Mouse (Mus musculus): ENCODE data around the gene Tex44. TPM values are rescaled to one million over a fixed set of nuclear protein-coding genes. Genes with fewer than 3 reads are reported as not detected.

Tex44 gene
- polyA plus RNA-seq, 1 experiment from 2014 or later: 0.11 TPM

DNA sequence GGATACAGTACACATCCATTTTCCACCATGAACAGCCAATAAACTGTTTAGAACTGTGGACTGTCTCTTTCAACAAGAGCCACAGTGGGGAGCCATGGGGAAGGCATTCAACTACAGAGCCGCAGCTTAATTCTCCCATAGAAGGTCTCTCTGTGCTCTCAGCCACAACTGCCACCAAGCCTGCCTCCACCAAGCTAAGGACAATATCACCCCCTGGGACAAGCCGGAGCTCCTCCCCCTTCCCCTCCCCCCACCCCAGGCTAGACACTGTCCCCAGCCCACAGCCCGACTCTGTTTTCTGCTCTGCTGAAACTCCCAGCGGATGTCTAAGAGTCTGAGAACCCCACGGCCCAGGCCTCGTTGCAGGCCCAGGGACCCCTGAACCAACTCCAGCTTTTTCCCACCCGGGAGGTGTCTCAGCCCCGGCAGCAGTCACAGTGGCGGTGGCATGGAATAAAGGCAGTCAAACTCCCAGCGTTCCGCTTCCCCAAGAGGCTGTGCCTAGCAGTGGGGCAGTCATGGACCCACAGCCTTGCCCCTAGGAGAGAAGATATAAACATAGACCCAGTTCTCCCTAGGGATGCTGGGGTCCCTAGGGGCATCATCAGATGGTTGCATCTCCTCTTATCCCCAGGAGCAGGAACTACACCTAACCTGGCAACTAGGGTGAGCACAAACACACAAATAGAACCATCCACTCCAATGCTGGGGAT, 1.1 kb upstream of the Tex44 start:
- Histone ChIP-seq H3K9me3 (replicated peaks) (no peaks in the 10 kb centered on the region), H3K27me3 (ENCODE audit: low read depth, poor library complexity, severe bottlenecking) (no peaks in the 10 kb centered on the region), H3K27ac (replicated peaks) (peak overlapping the region; percentile 89), H3K4me3 (peak overlapping the region; percentile 37), H3K36me3 (no peaks in the 10 kb centered on the region), H3K4me1 (peaks cover 36% of the 10 kb centered on the region)
- DNase-seq (ENCODE audit: low spot score): peak; percentile 60
- 15% methylated on average over 11 of the region's 11 CpGs for WGBS

DNA sequence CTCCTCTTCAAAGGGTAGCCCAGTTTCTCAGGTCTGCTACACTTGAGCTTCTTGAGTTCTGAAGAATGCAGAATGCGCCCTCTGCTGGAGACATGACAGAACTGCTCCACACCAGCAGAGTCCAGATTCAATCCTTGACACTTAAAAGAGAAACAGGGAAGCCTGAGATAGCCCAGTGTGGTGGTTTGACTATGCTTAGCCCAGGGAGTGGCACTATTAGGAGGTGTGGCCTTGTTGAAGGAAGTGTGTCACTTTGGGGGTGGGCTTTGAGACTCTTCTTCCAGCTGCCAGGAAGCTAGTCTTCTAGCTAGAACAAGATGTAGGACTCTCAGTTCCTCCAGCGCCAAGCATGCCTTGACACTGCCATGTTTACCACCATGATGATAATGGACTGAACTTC, 3.9 kb downstream of the Tex44 start:
- 43% methylated on average over 2 of the region's 2 CpGs for WGBS
- H3K4me3 ChIP-seq: no peak overlapping the region
- no peak overlapping the region for H3K27ac ChIP-seq (replicated peaks)
- DNase-seq (ENCODE audit: low spot score): peak; percentile 77
- H3K27me3 ChIP-seq (ENCODE audit: low read depth, poor library complexity, severe bottlenecking): no peaks in the 10 kb centered on the region
- no peaks in the 10 kb centered on the region for H3K9me3 ChIP-seq (replicated peaks)
- H3K4me1 ChIP-seq: peaks cover 36% of the 10 kb centered on the region
- no peaks in the 10 kb centered on the region for H3K36me3 ChIP-seq

DNA sequence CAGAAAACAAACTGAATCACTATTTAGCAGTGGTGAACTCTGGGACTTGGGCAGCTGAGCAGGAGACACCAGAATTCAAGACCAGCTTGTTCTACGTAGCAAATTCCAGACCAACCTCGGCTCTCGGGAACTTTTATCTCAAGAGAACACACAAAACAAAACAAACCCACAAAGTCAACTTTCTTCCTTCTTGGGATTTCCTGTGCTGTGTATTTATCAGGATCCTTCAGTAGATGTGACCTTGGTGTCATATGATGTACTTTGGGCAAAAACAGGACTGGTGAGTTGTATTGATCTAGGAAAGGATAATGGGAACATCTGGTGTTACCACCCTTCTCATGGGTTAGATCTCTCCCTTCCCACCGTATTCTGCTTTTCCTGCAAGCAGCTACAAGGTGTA, 6.6 kb downstream of the Tex44 start:
- no peak overlapping the region for H3K4me3 ChIP-seq
- H3K36me3 ChIP-seq: no peaks in the 10 kb centered on the region
- peak overlapping the region; percentile 99 for H3K27ac ChIP-seq (replicated peaks)
- WGBS: 90% methylated on average over 4 of the region's 4 CpGs
- H3K27me3 ChIP-seq (ENCODE audit: low read depth, poor library complexity, severe bottlenecking): no peaks in the 10 kb centered on the region
- peaks cover 52% of the 10 kb centered on the region for H3K4me1 ChIP-seq
- no peak for DNase-seq (ENCODE audit: low spot score)
- no peaks in the 10 kb centered on the region for H3K9me3 ChIP-seq (replicated peaks)

DNA sequence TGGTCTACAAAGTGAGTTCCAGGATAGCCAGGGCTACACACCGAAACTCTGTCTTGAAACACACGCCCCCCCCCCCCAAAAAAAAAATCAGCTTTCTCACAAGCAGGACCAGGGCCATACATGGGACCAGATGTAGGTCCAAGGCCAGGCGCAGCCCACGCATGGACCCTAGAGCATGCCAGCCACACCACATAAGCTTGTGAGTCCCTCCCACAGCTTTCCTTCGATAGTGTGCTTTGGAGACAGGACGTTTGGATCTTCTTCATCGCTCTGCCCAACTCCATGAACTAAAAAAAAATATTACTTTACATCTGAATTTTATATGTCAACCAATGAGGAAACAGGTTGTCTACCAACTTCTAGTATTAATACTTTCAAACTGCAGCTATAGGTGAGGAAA, 7.2 kb downstream of the Tex44 start:
- WGBS: 79% methylated on average over 7 of the region's 7 CpGs
- H3K36me3 ChIP-seq: no peaks in the 10 kb centered on the region
- peak overlapping the region; percentile 99 for H3K27ac ChIP-seq (replicated peaks)
- no peaks in the 10 kb centered on the region for H3K9me3 ChIP-seq (replicated peaks)
- peaks cover 58% of the 10 kb centered on the region for H3K4me1 ChIP-seq
- H3K4me3 ChIP-seq: peak overlapping the region; percentile 57
- DNase-seq (ENCODE audit: low spot score): no peak
- no peaks in the 10 kb centered on the region for H3K27me3 ChIP-seq (ENCODE audit: low read depth, poor library complexity, severe bottlenecking)

DNA sequence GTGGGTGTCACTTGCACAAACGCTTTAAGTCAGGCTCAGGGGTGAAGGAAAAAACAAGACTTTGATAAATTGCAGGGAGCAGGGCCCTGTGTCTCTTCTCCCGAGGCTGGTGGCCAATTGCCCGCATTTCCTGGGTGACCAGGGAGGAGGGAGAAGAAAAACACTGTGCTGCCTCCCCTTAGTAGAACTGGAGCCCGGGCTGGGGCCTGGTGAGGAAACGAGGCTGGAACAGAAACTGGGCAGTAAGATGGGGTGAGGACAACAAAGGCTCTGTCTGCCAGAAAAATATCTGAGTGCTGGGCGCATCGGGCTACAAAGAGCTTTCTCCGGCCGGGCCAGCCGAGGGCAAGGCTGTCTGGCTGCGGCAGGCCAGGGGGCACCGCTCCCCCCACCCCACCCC, 7.9 kb downstream of the Tex44 start:
- no peak for DNase-seq (ENCODE audit: low spot score)
- WGBS: 2% methylated on average over 12 of the region's 12 CpGs

DNA sequence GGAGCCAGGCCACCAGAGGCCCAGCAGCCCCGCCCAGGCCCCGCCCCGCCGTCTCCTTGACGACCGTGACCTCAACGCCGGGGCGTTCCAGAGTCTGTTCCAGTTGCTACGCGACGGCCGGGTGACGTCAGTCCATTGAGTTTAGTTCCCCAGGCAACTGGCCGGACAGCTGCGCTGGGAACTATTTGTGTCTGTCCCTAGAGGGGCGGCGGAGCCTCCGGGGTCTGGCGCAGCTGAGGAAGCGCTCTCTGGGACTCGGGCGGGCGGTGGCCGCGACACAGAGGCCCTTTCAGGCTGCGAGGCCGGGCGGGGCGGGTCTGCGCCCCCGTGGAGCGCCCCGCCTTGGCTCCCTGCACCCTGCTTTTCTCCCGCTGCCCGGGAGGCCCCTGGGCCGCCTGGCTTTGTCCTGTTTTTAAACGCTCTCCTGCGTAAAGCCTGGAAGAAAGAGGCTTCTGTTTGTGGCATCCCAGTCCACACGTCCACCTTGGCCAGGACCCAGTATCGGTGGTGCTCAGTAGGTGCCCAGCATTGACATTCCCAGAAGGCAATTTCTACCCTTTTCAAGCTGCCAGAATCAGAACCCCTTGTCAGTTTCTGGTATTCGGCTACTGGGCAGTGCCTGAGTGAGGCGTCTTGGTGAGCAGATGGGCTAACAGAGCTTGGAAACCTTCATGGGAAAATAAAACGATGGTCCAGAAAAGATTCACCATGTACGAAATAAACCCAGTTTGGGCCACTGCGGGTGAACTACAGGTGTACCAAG, 8.5 kb downstream of the Tex44 start:
- Histone ChIP-seq H3K36me3 (no peaks in the 10 kb centered on the region), H3K27me3 (ENCODE audit: low read depth, poor library complexity, severe bottlenecking) (peaks cover 3% of the 10 kb centered on the region; the same call in 1 of the 2 replicates), H3K9me3 (replicated peaks) (no peaks in the 10 kb centered on the region), H3K4me1 (peaks cover 60% of the 10 kb centered on the region), H3K4me3 (peak overlapping the region; percentile 57), H3K27ac (replicated peaks) (peak overlapping the region; percentile 99)
- WGBS: 4% methylated on average over 46 of the region's 46 CpGs
- DNase-seq (ENCODE audit: low spot score): peak; percentile 100

More for the DNA sequence above, 7.9 kb downstream of the Tex44 start:
- Histone ChIP-seq H3K9me3 (replicated peaks) (no peaks in the 10 kb centered on the region), H3K36me3 (no peaks in the 10 kb centered on the region), H3K27ac (replicated peaks) (peak overlapping the region; percentile 99), H3K4me1 (peaks cover 60% of the 10 kb centered on the region), H3K4me3 (peak overlapping the region; percentile 57), H3K27me3 (ENCODE audit: low read depth, poor library complexity, severe bottlenecking) (no peaks in the 10 kb centered on the region; the same call in 1 of the 2 replicates)

DNA sequence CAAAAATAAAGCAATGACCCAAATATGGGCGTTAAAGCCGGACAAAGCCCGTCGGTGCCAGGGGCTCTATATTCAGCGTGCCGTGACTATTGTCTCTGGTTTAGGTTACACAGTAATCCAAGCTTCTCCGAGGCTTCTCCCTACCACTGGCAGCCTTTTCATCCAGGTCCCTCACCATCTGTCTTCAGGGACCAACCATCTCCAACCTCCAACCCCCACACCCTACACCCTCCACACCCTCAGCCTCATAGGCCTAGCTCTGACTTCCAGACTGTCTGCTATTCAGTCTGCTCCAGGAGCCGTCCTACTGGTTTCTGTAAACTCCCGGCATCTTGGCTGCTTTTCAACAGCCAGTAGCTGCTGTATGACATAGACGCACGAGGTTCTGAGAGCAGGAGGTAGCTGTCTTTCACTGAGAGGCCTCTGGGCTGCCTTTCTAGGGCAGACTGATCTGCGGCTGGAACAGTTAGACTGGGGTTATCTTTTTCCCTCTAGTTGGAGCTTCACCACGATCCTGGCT, 9.2 kb downstream of the Tex44 start:
- peak overlapping the region; percentile 99 for H3K27ac ChIP-seq (replicated peaks)
- DNase-seq (ENCODE audit: low spot score): peak; percentile 57
- peaks cover 62% of the 10 kb centered on the region for H3K4me1 ChIP-seq
- H3K36me3 ChIP-seq: no peaks in the 10 kb centered on the region
- WGBS: 32% methylated on average over 13 of the region's 13 CpGs
- H3K9me3 ChIP-seq (replicated peaks): no peaks in the 10 kb centered on the region
- H3K4me3 ChIP-seq: peak overlapping the region; percentile 57
- H3K27me3 ChIP-seq (ENCODE audit: low read depth, poor library complexity, severe bottlenecking): peaks cover 6% of the 10 kb centered on the region; the same call in 1 of the 2 replicates

DNA sequence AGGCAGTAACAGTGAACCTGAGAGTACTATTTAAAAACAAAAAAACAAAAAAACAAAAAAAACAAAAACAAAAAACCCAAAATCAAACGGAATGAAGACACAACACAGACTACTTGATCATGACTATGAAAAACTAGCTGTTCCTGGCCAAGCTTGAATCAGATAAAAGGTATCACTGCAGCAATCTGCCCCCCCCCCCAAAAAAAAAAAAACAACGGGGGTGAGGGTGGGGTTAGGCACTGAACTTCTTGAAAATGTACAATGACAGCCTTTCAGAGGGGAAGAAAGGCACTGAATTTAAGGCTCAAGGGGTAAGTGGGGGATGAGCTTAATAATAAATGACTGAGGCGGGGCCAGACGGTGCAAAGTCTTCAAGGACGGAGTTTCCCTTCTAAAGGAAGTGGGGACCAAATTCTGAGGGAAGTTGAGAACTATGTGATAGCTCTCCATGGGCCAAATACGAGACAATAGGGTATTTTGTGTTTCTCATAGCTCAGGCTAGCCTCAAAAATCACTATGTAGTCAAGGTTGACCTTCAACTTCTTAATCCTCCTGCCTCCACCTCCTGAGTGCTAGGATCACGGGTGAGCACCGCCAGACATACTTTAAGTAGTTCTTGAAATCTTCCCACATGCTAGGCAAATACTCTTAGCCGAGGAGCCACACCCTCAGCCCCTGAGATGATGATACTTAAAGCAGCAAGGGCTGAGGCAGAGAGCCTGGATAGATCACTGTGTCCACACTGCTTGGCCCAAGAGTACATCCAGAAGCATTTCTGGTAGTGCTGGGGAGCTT, 11.3 kb downstream of the Tex44 start:
- H3K4me3 ChIP-seq: no peak overlapping the region
- DNase-seq (ENCODE audit: low spot score): no peak
- H3K36me3 ChIP-seq: no peaks in the 10 kb centered on the region
- H3K9me3 ChIP-seq (replicated peaks): no peaks in the 10 kb centered on the region
- peaks cover 83% of the 10 kb centered on the region for H3K4me1 ChIP-seq
- H3K27me3 ChIP-seq (ENCODE audit: low read depth, poor library complexity, severe bottlenecking): peaks cover 6% of the 10 kb centered on the region; the same call in 1 of the 2 replicates
- peak overlapping the region; percentile 99 for H3K27ac ChIP-seq (replicated peaks)
- WGBS: 74% methylated on average over 9 of the region's 9 CpGs

DNA sequence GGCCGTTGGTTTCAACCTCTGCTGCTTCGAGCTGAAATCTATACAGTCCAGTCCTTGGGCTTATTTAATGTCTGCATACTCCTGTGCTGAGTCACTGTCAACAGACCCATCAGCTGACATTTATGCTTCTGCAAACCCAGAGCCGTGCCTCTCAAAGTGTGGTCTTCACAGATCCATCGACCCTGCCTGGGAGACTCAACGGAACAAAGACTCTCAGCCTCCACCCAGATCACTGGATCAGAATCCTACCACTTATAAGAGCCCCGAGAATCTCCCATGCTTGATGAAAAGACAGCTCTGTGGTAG, 11.8 kb downstream of the Tex44 start:
- Histone ChIP-seq H3K27ac (replicated peaks) (peak overlapping the region; percentile 99), H3K9me3 (replicated peaks) (no peaks in the 10 kb centered on the region), H3K27me3 (ENCODE audit: low read depth, poor library complexity, severe bottlenecking) (peaks cover 6% of the 10 kb centered on the region; the same call in 1 of the 2 replicates), H3K36me3 (no peaks in the 10 kb centered on the region), H3K4me3 (no peak overlapping the region), H3K4me1 (peaks cover 87% of the 10 kb centered on the region)
- 78% methylated on average over 6 of the region's 6 CpGs for WGBS
- no peak for DNase-seq (ENCODE audit: low spot score)

DNA sequence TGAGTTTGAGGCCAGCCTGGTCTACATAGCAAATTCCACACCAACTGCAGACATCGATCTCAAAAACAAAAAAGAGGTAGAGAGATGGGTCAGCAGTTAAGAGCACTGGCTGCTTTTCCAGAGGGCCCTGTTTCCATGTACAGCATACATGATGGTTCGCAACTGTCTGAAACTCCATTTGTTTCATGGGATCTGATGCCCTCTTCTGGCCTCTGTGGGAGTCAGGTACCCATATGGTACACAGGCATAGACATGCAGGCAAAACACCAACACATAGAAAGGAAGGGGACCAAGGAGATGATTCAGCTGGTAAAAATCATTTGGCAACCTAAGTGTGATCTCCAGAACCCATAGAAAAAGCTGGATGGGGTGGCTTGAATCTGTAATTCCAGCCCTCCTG, 12.4 kb downstream of the Tex44 start:
- Histone ChIP-seq H3K27ac (replicated peaks) (peak overlapping the region; percentile 99), H3K36me3 (no peaks in the 10 kb centered on the region), H3K9me3 (replicated peaks) (no peaks in the 10 kb centered on the region), H3K4me3 (no peak overlapping the region), H3K27me3 (ENCODE audit: low read depth, poor library complexity, severe bottlenecking) (peaks cover 6% of the 10 kb centered on the region; the same call in 1 of the 2 replicates), H3K4me1 (peaks cover 87% of the 10 kb centered on the region)
- no peak for DNase-seq (ENCODE audit: low spot score)
- 82% methylated on average over 2 of the region's 2 CpGs for WGBS

DNA sequence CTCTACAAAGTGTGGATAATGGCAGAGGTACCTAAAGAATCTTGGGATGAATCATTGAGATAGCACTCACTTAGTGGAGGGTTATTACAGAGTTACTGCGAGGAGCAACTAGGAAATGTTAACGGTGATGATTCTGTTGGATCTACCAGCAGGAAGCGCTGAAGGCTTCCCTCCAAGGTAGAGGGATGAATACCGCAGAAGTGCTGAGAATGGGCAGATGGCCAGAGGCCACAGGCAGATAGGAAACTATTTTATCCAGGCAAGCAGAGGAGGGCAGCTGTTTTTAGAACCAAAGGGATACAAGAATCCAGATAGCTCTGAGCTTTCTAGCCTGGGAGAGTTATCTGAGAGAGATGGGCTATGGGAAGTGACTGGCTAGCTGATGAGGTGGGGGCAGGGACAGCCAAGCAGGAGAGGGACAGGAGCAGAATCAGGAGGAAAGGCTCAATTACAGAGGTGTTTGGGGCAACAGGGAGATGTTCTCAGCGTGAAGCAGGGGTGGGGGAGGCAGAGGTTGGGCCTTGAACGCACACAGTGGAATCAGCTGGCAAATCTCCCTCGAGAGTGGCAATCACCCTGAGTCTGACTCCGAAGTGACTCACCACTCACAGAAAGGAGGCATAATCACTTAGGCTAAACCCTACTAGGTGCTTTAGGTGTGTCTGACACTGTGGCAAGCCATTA, 13.5 kb downstream of the Tex44 start:
- no peaks in the 10 kb centered on the region for H3K36me3 ChIP-seq
- DNase-seq (ENCODE audit: low spot score): no peak
- peaks cover 84% of the 10 kb centered on the region for H3K4me1 ChIP-seq
- 35% methylated on average over 8 of the region's 8 CpGs for WGBS
- H3K9me3 ChIP-seq (replicated peaks): no peaks in the 10 kb centered on the region
- peak overlapping the region; percentile 98 for H3K27ac ChIP-seq (replicated peaks)
- H3K4me3 ChIP-seq: peak overlapping the region; percentile 61; the same call in 1 of the 2 replicates
- H3K27me3 ChIP-seq (ENCODE audit: low read depth, poor library complexity, severe bottlenecking): peaks cover 6% of the 10 kb centered on the region; the same call in 1 of the 2 replicates

Data from midbrain, embryonic 10.5 days (tissue).